In genomic region chr7:71469951-71470350, GRCm38 (mm10) we compare ENCODE assay signal across 9 mouse cellular contexts.
"Had no signal": no experiment of that assay in that cellular context is flagged by ENCODE, and none has a peak within 500 bp of the region (broad histone marks: within the 10 kb centered on the region; RNA-seq: fewer than 3 reads in every experiment).

No protein-coding gene starts in this region.

- DNase-seq: kidney, adult 18-20 months; left cerebral cortex, postnatal 4 days; lung, adult 18-20 months; thymus, adult 2 months; thymus, postnatal 25 days had no signal

- H3K27me3 ChIP-seq: limb, embryonic 13.5 days; midbrain, embryonic 12.5 days had no signal

- H3K9ac ChIP-seq: limb, embryonic 13.5 days; liver, embryonic 14.5 days; midbrain, embryonic 12.5 days had no signal

- H3K27ac ChIP-seq: limb, embryonic 13.5 days; liver, embryonic 14.5 days; midbrain, embryonic 12.5 days; stomach, postnatal 0 days had no signal

- H3K36me3 ChIP-seq: limb, embryonic 13.5 days; midbrain, embryonic 12.5 days had no signal

- H3K4me2 ChIP-seq: limb, embryonic 13.5 days; midbrain, embryonic 12.5 days had no signal

- H3K9me3 ChIP-seq: limb, embryonic 13.5 days; midbrain, embryonic 12.5 days had no signal

- H3K4me3 ChIP-seq: limb, embryonic 13.5 days; midbrain, embryonic 12.5 days had no signal
